Mouse (Mus musculus) cortical plate, adult 2 months (tissue): ENCODE data around the gene Wbp4.

Source experiments
- CTCF ChIP-seq: fragments of 200-500 bp; IDR thresholded peaks from 2 replicates; pipeline ENCODE4 v1.5.1; 2011; ENCODE audit warnings: mild to moderate bottlenecking, control low read depth, low read length; ENCODE audit not compliant: insufficient read depth; ENCODE audit errors: extremely low read depth
- POLR2A ChIP-seq: fragments of 200-500 bp; IDR thresholded peaks from 2 replicates; pipeline ENCODE4 v1.6.1; 2011; ENCODE audit warnings: mild to moderate bottlenecking, low read length, control low read depth; ENCODE audit not compliant: insufficient read depth; ENCODE audit errors: extremely low read depth

DNA sequence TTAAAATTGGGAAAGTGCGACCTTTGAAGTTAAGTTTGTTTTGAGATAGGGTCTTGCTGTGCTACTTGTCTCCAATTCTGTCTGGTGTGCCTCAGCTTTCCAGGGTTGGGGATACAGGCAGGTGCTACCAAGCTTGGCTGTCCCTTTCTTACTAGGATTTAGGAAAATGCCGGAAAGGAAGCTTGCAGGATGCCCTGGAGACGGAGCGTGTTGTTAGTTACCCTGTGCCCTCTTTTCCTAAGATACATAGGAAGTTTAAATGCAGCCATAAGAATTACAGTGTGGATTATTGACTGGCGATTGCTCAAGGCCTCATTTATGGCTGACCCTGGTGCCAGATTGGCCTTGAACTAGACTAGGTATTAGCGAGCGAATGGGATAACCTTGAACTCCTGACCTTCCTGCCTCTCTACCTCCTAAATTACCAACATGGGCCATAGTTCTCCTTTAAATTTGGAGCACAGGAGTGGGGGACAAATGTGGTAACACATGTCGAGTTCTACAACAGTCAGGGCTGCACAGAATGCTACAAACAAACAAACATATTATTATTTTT is 35.9 kb upstream of the Wbp4 start:
- TF ChIP-seq POLR2A (no peak), CTCF (no peak)
